In the genomic region with DNA sequence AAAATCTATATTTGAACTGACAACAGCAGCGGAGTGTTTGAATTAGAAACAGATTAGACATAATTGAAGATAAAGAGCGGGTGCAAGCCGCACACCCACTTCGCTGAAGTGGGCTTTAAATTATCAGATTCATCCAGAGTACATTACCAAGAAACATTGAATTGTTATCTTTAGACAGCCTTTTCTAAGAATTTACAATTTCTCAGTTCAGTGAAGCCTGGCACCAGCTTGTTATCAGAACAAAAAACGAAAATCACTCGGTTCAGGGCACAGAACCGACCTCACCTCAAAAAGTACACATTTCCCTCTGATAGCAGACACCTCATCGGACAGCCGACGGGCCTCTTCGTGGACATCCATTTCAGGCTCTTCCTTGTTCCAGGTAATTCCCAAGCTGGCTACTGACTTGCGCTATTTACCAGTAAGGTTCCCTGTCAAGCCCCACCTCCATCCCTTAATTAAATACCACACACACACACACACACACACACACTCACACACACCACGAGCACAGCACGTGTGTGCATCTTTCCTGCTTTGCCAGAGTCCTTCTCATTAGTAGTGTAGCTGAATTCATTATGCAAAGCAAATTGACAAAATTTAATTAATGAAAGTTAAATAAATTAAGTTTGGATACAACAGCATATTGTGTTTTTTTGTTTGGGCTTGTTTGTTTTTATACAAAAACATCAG, we compare ENCODE assay signal across 1 mouse cellular context.
TF ChIP-seq lines count a peak whose summit lies in the region.

No protein-coding gene starts in this region.

TF ChIP-seq in MEL, 35 proteins besides CTCF, POLR2A, EP300 and RAD21 (continued from another document):
- TF ChIP-seq USF2 (IDR thresholded peaks at IDR 0.05; ENCODE audit: borderline replicate concordance in 1 of 2, insufficient read depth in 1 of 2, low read depth in 1 of 2, low read length in 2 of 2) (no peak), CHD1 (IDR thresholded peaks at IDR 0.05; ENCODE audit: low read depth, low read length) (no peak), ZMIZ1 (IDR thresholded peaks at IDR 0.05; ENCODE audit: low read depth, low read length) (no peak), ELF1 (IDR thresholded peaks at IDR 0.05; ENCODE audit: low read depth, low read length) (no peak), MYC (IDR thresholded peaks at IDR 0.05; ENCODE audit: low read depth, low read length) (peak; percentile 51; the same call in 1 of the 2 replicates), TBP (IDR thresholded peaks at IDR 0.05; ENCODE audit: low read depth, low read length) (no peak), POLR2AphosphoS2 (IDR thresholded peaks at IDR 0.05; ENCODE audit: low read length) (no peak), KAT2A (conservative IDR thresholded peaks at IDR 0.05; ENCODE audit: low read depth, low read length) (no peak), SIN3A (IDR thresholded peaks at IDR 0.05; ENCODE audit: low read length) (no peak; the same call in 1 of the 2 replicates), E2F4 (IDR thresholded peaks at IDR 0.05; ENCODE audit: borderline replicate concordance, low read depth, low read length) (no peak), MAZ (IDR thresholded peaks at IDR 0.05; ENCODE audit: low read depth, low read length) (no peak), ZNF384 (IDR thresholded peaks at IDR 0.05; ENCODE audit: low read depth, low read length) (no peak), TCF12 (IDR thresholded peaks at IDR 0.05; ENCODE audit: low read depth, low read length) (peak; percentile 58; the same call in 1 of the 2 replicates), GABPA (IDR thresholded peaks at IDR 0.05; ENCODE audit: low read depth, low read length) (no peak), RCOR1 (IDR thresholded peaks at IDR 0.05; ENCODE audit: low read depth, low read length) (peak; percentile 72)
